9 mouse cellular contexts compared by ENCODE assay signal in the genomic region with DNA sequence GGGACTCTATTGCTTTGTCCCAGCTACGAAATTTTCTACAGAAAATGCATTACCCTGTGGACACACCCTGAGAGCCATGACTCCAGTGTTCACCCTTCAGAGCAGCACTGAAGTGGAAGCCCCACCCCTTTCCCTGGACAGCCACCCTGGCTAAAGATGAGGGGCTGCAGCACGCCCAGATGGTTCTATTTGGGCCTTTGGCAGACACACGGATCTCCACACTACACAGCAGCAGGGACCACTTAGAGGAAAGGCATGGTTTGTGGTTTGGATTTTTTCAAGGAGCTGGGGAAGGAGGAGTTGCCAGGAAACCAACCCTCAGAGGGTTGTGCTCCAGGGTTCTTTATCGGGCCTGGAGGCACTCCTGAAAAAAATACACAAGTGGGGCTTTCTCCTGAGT.
A peak's percentile ranks its signal among the peaks of the same experiment; 100 is the strongest.
DNase-seq lines count a peak whose midpoint lies in the region; ATAC-seq lines count a peak whose summit lies in the region.
"Had no signal": no experiment of that assay in that cellular context is flagged by ENCODE, and none has a peak within 500 bp of the region (broad histone marks: within the 10 kb centered on the region; RNA-seq: fewer than 3 reads in every experiment).

No protein-coding gene starts in this region.

- H3K4me1 ChIP-seq in kidney, embryonic 16.5 days (ENCODE audit: insufficient read depth, low read length), result peaks cover 60% of the 10 kb centered on the region
- peaks cover 81% of the 10 kb centered on the region for H3K4me1 ChIP-seq in embryonic facial prominence, embryonic 10.5 days
- peaks cover 45% of the 10 kb centered on the region for H3K4me1 ChIP-seq in lung, embryonic 16.5 days (replicated peaks; ENCODE audit: control insufficient read depth, insufficient read depth, low read length)

- H3K36me3 ChIP-seq in kidney, embryonic 16.5 days (ENCODE audit: insufficient read depth, low read length), result no peaks in the 10 kb centered on the region
- peaks cover 28% of the 10 kb centered on the region; the same call in 1 of the 2 replicates for H3K36me3 ChIP-seq in embryonic facial prominence, embryonic 10.5 days (replicated peaks)
- no peaks in the 10 kb centered on the region for H3K36me3 ChIP-seq in lung, embryonic 16.5 days (ENCODE audit: control insufficient read depth, insufficient read depth, low read length)

- no peak overlapping the region for H3K4me2 ChIP-seq in kidney, embryonic 16.5 days (replicated peaks; ENCODE audit: low read depth, low read length)
- peak overlapping the region; percentile 25 for H3K4me2 ChIP-seq in lung, embryonic 16.5 days (ENCODE audit: low read depth, low read length)

- no peak for DNase-seq in kidney, postnatal 14 days
- peak; percentile 49 for DNase-seq in embryonic facial prominence, embryonic 10.5 days (ENCODE audit: low spot score)
- DNase-seq in heart, postnatal 10 days, result peak; percentile 64 to 68
- no peak for DNase-seq in adrenal gland, postnatal 14 days
- DNase-seq in adrenal gland, adult (ENCODE audit: inconsistent age in 2 of 2, low spot score in 1 of 2), result no peak
- DNase-seq in cerebellum, adult 11 months, result no peak

- no peaks in the 10 kb centered on the region for H3K9me3 ChIP-seq in kidney, embryonic 16.5 days (ENCODE audit: low read length)
- no peaks in the 10 kb centered on the region for H3K9me3 ChIP-seq in embryonic facial prominence, embryonic 10.5 days
- no peaks in the 10 kb centered on the region for H3K9me3 ChIP-seq in lung, embryonic 16.5 days (ENCODE audit: control insufficient read depth, low read length)
- H3K9me3 ChIP-seq: G1E had no signal

- 38% methylated on average over 4 of the region's 4 CpGs for WGBS in kidney, embryonic 16.5 days
- WGBS in embryonic facial prominence, embryonic 10.5 days, result 35% methylated on average over 4 of the region's 4 CpGs
- 12% methylated on average over 4 of the region's 4 CpGs for WGBS in lung, embryonic 16.5 days

- H3K27ac ChIP-seq in kidney, embryonic 16.5 days (ENCODE audit: low read length), result peak overlapping the region; percentile 49
- H3K27ac ChIP-seq in embryonic facial prominence, embryonic 10.5 days (replicated peaks), result peak overlapping the region; percentile 71
- peak overlapping the region; percentile 99 for H3K27ac ChIP-seq in lung, embryonic 16.5 days (ENCODE audit: low read length)

- no peak overlapping the region for H3K4me3 ChIP-seq in kidney, embryonic 16.5 days (ENCODE audit: low read length)
- H3K4me3 ChIP-seq in embryonic facial prominence, embryonic 10.5 days, result peak overlapping the region; percentile 18; the same call in 1 of the 2 replicates
- H3K4me3 ChIP-seq in lung, embryonic 16.5 days (ENCODE audit: low read length), result no peak overlapping the region; the same call in 1 of the 2 replicates

- ATAC-seq in kidney, embryonic 16.5 days (ENCODE audit: low FRiP score, low TSS enrichment), result no peak
- peak; percentile 51 for ATAC-seq in lung, embryonic 16.5 days (ENCODE audit: low read depth)

- no peak overlapping the region for H3K9ac ChIP-seq in kidney, embryonic 16.5 days (replicated peaks; ENCODE audit: low read length)
- no peak overlapping the region for H3K9ac ChIP-seq in lung, embryonic 16.5 days (ENCODE audit: low read length)

- no peaks in the 10 kb centered on the region for H3K27me3 ChIP-seq in kidney, embryonic 16.5 days (ENCODE audit: insufficient read depth, low read length)
- H3K27me3 ChIP-seq in embryonic facial prominence, embryonic 10.5 days (replicated peaks; ENCODE audit: low read depth, poor library complexity, severe bottlenecking), result no peaks in the 10 kb centered on the region
- no peaks in the 10 kb centered on the region for H3K27me3 ChIP-seq in lung, embryonic 16.5 days (ENCODE audit: control insufficient read depth, insufficient read depth, low read depth, low read length)

- intact Hi-C loops in heart, postnatal 10 days (cut with DNase I), result no loop called here

Comparison
In these comparisons a context has a peak if more than half of its experiments do, and no peak if none do; other contexts are left out.
1. H3K27ac ChIP-seq: peak in every context shown above with its lines; median percentile 99 in lung, embryonic 16.5 days; 71 in embryonic facial prominence, embryonic 10.5 days; 49 in kidney, embryonic 16.5 days.
2. DNase-seq: peak in embryonic facial prominence, embryonic 10.5 days (single experiment) and heart, postnatal 10 days (2 of 2); none in kidney, postnatal 14 days (single experiment), adrenal gland, postnatal 14 days (single experiment), adrenal gland, adult (0 of 2) and cerebellum, adult 11 months (single experiment).